ENCODE assay signal across 9 mouse cellular contexts in genomic region chr5:111891261-111891693, GRCm38 (mm10).
DNase-seq lines count a peak whose midpoint lies in the region; ATAC-seq lines count a peak whose summit lies in the region.
"Had no signal": no experiment of that assay in that cellular context is flagged by ENCODE, and none has a peak within 500 bp of the region (broad histone marks: within the 10 kb centered on the region; RNA-seq: fewer than 3 reads in every experiment).

No protein-coding gene starts in this region.

- 64% methylated on average over 8 of the region's 8 CpGs for WGBS in forebrain, embryonic 16.5 days
- 71% methylated on average over 8 of the region's 8 CpGs for WGBS in kidney, embryonic 14.5 days
- WGBS in neural tube, embryonic 12.5 days: 66% methylated on average over 8 of the region's 8 CpGs

- H3K4me1 ChIP-seq in forebrain, embryonic 16.5 days (replicated peaks; ENCODE audit: control insufficient read depth, insufficient read depth, low read length): peaks cover 43% of the 10 kb centered on the region
- peaks cover 28% of the 10 kb centered on the region for H3K4me1 ChIP-seq in kidney, embryonic 14.5 days (ENCODE audit: control insufficient read depth, insufficient read depth, low read length)
- peaks cover 38% of the 10 kb centered on the region for H3K4me1 ChIP-seq in neural tube, embryonic 12.5 days

- no peak overlapping the region for H3K4me2 ChIP-seq in forebrain, embryonic 16.5 days (ENCODE audit: low read length)
- no peak overlapping the region for H3K4me2 ChIP-seq in kidney, embryonic 14.5 days (replicated peaks; ENCODE audit: low read depth, low read length)
- no peak overlapping the region for H3K4me2 ChIP-seq in neural tube, embryonic 12.5 days (replicated peaks)

- no peaks in the 10 kb centered on the region for H3K9me3 ChIP-seq in forebrain, embryonic 16.5 days (ENCODE audit: control insufficient read depth, low read length)
- H3K9me3 ChIP-seq in kidney, embryonic 14.5 days (ENCODE audit: control insufficient read depth, low read length): no peaks in the 10 kb centered on the region
- H3K9me3 ChIP-seq in neural tube, embryonic 12.5 days: no peaks in the 10 kb centered on the region

- H3K36me3 ChIP-seq in forebrain, embryonic 16.5 days (ENCODE audit: control insufficient read depth, insufficient read depth): no peaks in the 10 kb centered on the region
- H3K36me3 ChIP-seq in kidney, embryonic 14.5 days (ENCODE audit: control insufficient read depth, insufficient read depth, low read length): no peaks in the 10 kb centered on the region
- H3K36me3 ChIP-seq in neural tube, embryonic 12.5 days: no peaks in the 10 kb centered on the region

- peak overlapping the region; percentile 43 for H3K27ac ChIP-seq in forebrain, embryonic 16.5 days (ENCODE audit: low read length)
- peak overlapping the region; percentile 64; the same call in 1 of the 2 replicates for H3K27ac ChIP-seq in kidney, embryonic 14.5 days (ENCODE audit: low read depth, low read length)
- H3K27ac ChIP-seq in neural tube, embryonic 12.5 days: 0 out of 2 replicates have a peak overlapping the region, but pooled peaks have one; percentile 3

- ATAC-seq in forebrain, embryonic 16.5 days: no peak
- ATAC-seq in kidney, embryonic 14.5 days (ENCODE audit: low FRiP score, low TSS enrichment): no peak
- no peak for ATAC-seq in neural tube, embryonic 12.5 days (ENCODE audit: low FRiP score, low read depth)

- H3K27me3 ChIP-seq in forebrain, embryonic 16.5 days (replicated peaks; ENCODE audit: control insufficient read depth, insufficient read depth, low read length): no peaks in the 10 kb centered on the region
- H3K27me3 ChIP-seq in kidney, embryonic 14.5 days (ENCODE audit: control insufficient read depth, insufficient read depth, low read length): peaks cover 24% of the 10 kb centered on the region; the same call in 1 of the 2 replicates
- H3K27me3 ChIP-seq in neural tube, embryonic 12.5 days (replicated peaks): peaks cover 6% of the 10 kb centered on the region; the same call in 1 of the 2 replicates

- H3K9ac ChIP-seq in forebrain, embryonic 16.5 days (replicated peaks; ENCODE audit: low read depth, low read length): no peak overlapping the region
- no peak overlapping the region for H3K9ac ChIP-seq in kidney, embryonic 14.5 days (ENCODE audit: low read depth, low read length)
- no peak overlapping the region for H3K9ac ChIP-seq in neural tube, embryonic 12.5 days

- H3K4me3 ChIP-seq in forebrain, embryonic 16.5 days (replicated peaks; ENCODE audit: low read length): no peak overlapping the region
- H3K4me3 ChIP-seq in kidney, embryonic 14.5 days (ENCODE audit: low read length): no peak overlapping the region
- H3K4me3 ChIP-seq in neural tube, embryonic 12.5 days: no peak overlapping the region
- H3K4me3 ChIP-seq: erythroblast, embryonic 14.5 days had no signal

- DNase-seq in kidney, adult 11 months: peak; percentile 13
- DNase-seq in kidney, adult 9 months: no peak
- no peak for DNase-seq in left cerebral cortex, adult 18-20 months (ENCODE audit: low spot score in 2 of 2)
- DNase-seq in thymus, postnatal 10 days (ENCODE audit: low spot score in 2 of 2): no peak
- no peak for DNase-seq in spleen, adult 12 weeks (ENCODE audit: low spot score)

Comparison
In these comparisons a context has a peak if more than half of its experiments do, and no peak if none do; other contexts are left out.
1. H3K27ac ChIP-seq: peak in every context shown above with its lines; median percentile 64 in kidney, embryonic 14.5 days; 43 in forebrain, embryonic 16.5 days; 3 in neural tube, embryonic 12.5 days.